Comparison of ENCODE assay signal across 9 mouse cellular contexts in genomic region chr4:125020780-125021538, GRCm38 (mm10). TPM values are rescaled to one million over a fixed set of nuclear protein-coding genes. Genes with fewer than 3 reads are reported as not detected.
DNase-seq lines count a peak whose midpoint lies in the region; ATAC-seq and TF ChIP-seq lines count a peak whose summit lies in the region.
"Had no signal": no experiment of that assay in that cellular context is flagged by ENCODE, and none has a peak within 500 bp of the region (broad histone marks: within the 10 kb centered on the region; RNA-seq: fewer than 3 reads in every experiment).

No protein-coding gene starts in this region.

- no peak overlapping the region for H3K4me2 ChIP-seq in intestine, postnatal 0 days (replicated peaks; ENCODE audit: low read depth)
- no peak overlapping the region for H3K4me2 ChIP-seq in intestine, embryonic 15.5 days (replicated peaks)
- H3K4me2 ChIP-seq in embryonic facial prominence, embryonic 11.5 days (ENCODE audit: low read depth, low read length): no peak overlapping the region
- no peak overlapping the region for H3K4me2 ChIP-seq in stomach, postnatal 0 days (replicated peaks; ENCODE audit: low read depth)
- H3K4me2 ChIP-seq: midbrain, embryonic 12.5 days had no signal

- H3K27me3 ChIP-seq in intestine, postnatal 0 days (replicated peaks; ENCODE audit: control insufficient read depth, insufficient read depth, low read length): 0 out of 2 replicates have a peak, but pooled peaks cover 6% of the 10 kb centered on the region
- H3K27me3 ChIP-seq in intestine, embryonic 15.5 days (replicated peaks): no peaks in the 10 kb centered on the region
- H3K27me3 ChIP-seq in embryonic facial prominence, embryonic 11.5 days (ENCODE audit: control insufficient read depth, insufficient read depth, low read length): no peaks in the 10 kb centered on the region; the same call in 1 of the 2 replicates
- no peaks in the 10 kb centered on the region for H3K27me3 ChIP-seq in stomach, postnatal 0 days (ENCODE audit: control insufficient read depth, insufficient read depth, low read length)

- no peak for ATAC-seq in intestine, postnatal 0 days
- ATAC-seq in intestine, embryonic 15.5 days: no peak
- 0 out of 2 replicates have a peak, but pooled peaks have one; percentile 29 for ATAC-seq in embryonic facial prominence, embryonic 11.5 days (replicated peaks; ENCODE audit: insufficient number of reproducible peaks, low FRiP score, low TSS enrichment, low read depth)
- ATAC-seq in stomach, postnatal 0 days (ENCODE audit: low FRiP score, low TSS enrichment): no peak

- H3K27ac ChIP-seq in intestine, postnatal 0 days (ENCODE audit: low read depth, low read length): no peak overlapping the region
- no peak overlapping the region for H3K27ac ChIP-seq in intestine, embryonic 15.5 days
- no peak overlapping the region for H3K27ac ChIP-seq in embryonic facial prominence, embryonic 11.5 days (replicated peaks; ENCODE audit: low read depth, low read length)
- no peak overlapping the region for H3K27ac ChIP-seq in stomach, postnatal 0 days (replicated peaks)
- H3K27ac ChIP-seq: midbrain, embryonic 12.5 days had no signal

- H3K9ac ChIP-seq in intestine, postnatal 0 days (ENCODE audit: low read depth, low read length): no peak overlapping the region
- H3K9ac ChIP-seq in intestine, embryonic 15.5 days: no peak overlapping the region
- no peak overlapping the region for H3K9ac ChIP-seq in embryonic facial prominence, embryonic 11.5 days (replicated peaks; ENCODE audit: low read length)
- no peak overlapping the region for H3K9ac ChIP-seq in stomach, postnatal 0 days (ENCODE audit: low read length)
- H3K9ac ChIP-seq: midbrain, embryonic 12.5 days had no signal

- peak; percentile 64 for TF ChIP-seq CTCF in intestine, postnatal 0 days (IDR thresholded peaks at IDR 0.05; ENCODE audit: low read depth)
- peak; percentile 57 for TF ChIP-seq CTCF in stomach, postnatal 0 days (IDR thresholded peaks at IDR 0.05; ENCODE audit: low read depth)

- intact Hi-C loops in gastrocnemius, postnatal 14 days (cut with DNase I; ENCODE audit: low total_unique reads): no loop called here

- 29% methylated on average over 11 of the region's 11 CpGs for WGBS in intestine, postnatal 0 days
- 32% methylated on average over 11 of the region's 11 CpGs for WGBS in intestine, embryonic 15.5 days
- 30% methylated on average over 11 of the region's 11 CpGs for WGBS in embryonic facial prominence, embryonic 11.5 days
- 30% methylated on average over 11 of the region's 11 CpGs for WGBS in stomach, postnatal 0 days

- DNase-seq in thymus, postnatal 0 days (ENCODE audit: low spot score): peak; percentile 24
- no peak for DNase-seq in thymus, postnatal 36 days
- DNase-seq in embryonic facial prominence, embryonic 11.5 days (ENCODE audit: low spot score): peak; percentile 61
- no peak for DNase-seq in stomach, postnatal 0 days (ENCODE audit: low spot score)
- no peak for DNase-seq in adipocyte (ENCODE audit: low spot score)
- DNase-seq in gastrocnemius, postnatal 14 days: no peak

- H3K9me3 ChIP-seq in intestine, postnatal 0 days (ENCODE audit: control insufficient read depth): no peaks in the 10 kb centered on the region
- H3K9me3 ChIP-seq in intestine, embryonic 15.5 days: no peaks in the 10 kb centered on the region
- H3K9me3 ChIP-seq in embryonic facial prominence, embryonic 11.5 days (replicated peaks; ENCODE audit: control insufficient read depth, low read length): no peaks in the 10 kb centered on the region
- H3K9me3 ChIP-seq in stomach, postnatal 0 days (ENCODE audit: control insufficient read depth, low read length): no peaks in the 10 kb centered on the region
- H3K9me3 ChIP-seq: midbrain, embryonic 12.5 days had no signal

- H3K36me3 ChIP-seq in intestine, postnatal 0 days (ENCODE audit: control insufficient read depth, insufficient read depth): no peaks in the 10 kb centered on the region
- no peaks in the 10 kb centered on the region for H3K36me3 ChIP-seq in intestine, embryonic 15.5 days
- no peaks in the 10 kb centered on the region for H3K36me3 ChIP-seq in embryonic facial prominence, embryonic 11.5 days (replicated peaks; ENCODE audit: control insufficient read depth, insufficient read depth, low read depth, low read length)
- no peaks in the 10 kb centered on the region for H3K36me3 ChIP-seq in stomach, postnatal 0 days (ENCODE audit: control insufficient read depth, insufficient read depth, low read length)
- H3K36me3 ChIP-seq: midbrain, embryonic 12.5 days had no signal

- no peak overlapping the region for H3K4me3 ChIP-seq in intestine, postnatal 0 days (ENCODE audit: low read depth, low read length)
- H3K4me3 ChIP-seq in intestine, embryonic 15.5 days (replicated peaks): no peak overlapping the region
- no peak overlapping the region for H3K4me3 ChIP-seq in embryonic facial prominence, embryonic 11.5 days (ENCODE audit: low read depth, low read length)
- H3K4me3 ChIP-seq in stomach, postnatal 0 days (ENCODE audit: low read depth, low read length): no peak overlapping the region
- H3K4me3 ChIP-seq: midbrain, embryonic 12.5 days had no signal

- H3K4me1 ChIP-seq in intestine, postnatal 0 days (replicated peaks; ENCODE audit: control insufficient read depth, insufficient read depth, low read length): no peaks in the 10 kb centered on the region
- H3K4me1 ChIP-seq in intestine, embryonic 15.5 days (replicated peaks): no peaks in the 10 kb centered on the region
- H3K4me1 ChIP-seq in embryonic facial prominence, embryonic 11.5 days (ENCODE audit: control insufficient read depth, insufficient read depth, low read length): no peaks in the 10 kb centered on the region
- 0 out of 2 replicates have a peak, but pooled peaks cover 2% of the 10 kb centered on the region for H3K4me1 ChIP-seq in stomach, postnatal 0 days (replicated peaks; ENCODE audit: control insufficient read depth, insufficient read depth)
- H3K4me1 ChIP-seq: midbrain, embryonic 12.5 days had no signal

- no peak for TF ChIP-seq EP300 in stomach, postnatal 0 days (optimal IDR thresholded peaks at IDR 0.05)

RNA-seq across cellular contexts. Expression of gene Gnl2, which starts 4.6 kb away (rescaled TPM):
- 28.6 and 30.9 TPM in 2 replicates for polyA plus RNA-seq in intestine, postnatal 0 days (2015; fragmentation: Nextera tagmentation; extraction: Ambion mirVana)
- polyA plus RNA-seq in intestine, embryonic 15.5 days (2015; fragmentation: Nextera tagmentation; extraction: Ambion mirVana): 69.3 and 73.1 TPM in 2 replicates
- polyA plus RNA-seq in thymus, postnatal 0 days (2015; fragmentation: Nextera tagmentation; extraction: Ambion mirVana): 62.6 and 66.4 TPM in 2 replicates
- polyA plus RNA-seq in embryonic facial prominence, embryonic 11.5 days (2014; fragmentation: Nextera tagmentation; extraction: Ambion mirVana): 94.4 and 99.3 TPM in 2 replicates
- polyA plus RNA-seq in stomach, postnatal 0 days (2015; fragmentation: Nextera tagmentation; extraction: Ambion mirVana): 36.1 and 37.3 TPM in 2 replicates
- total RNA-seq in gastrocnemius, postnatal 14 days (2021): 10 to 100 TPM; 27.2 to 29.3 TPM

RNA-seq across cellular contexts. Expression of gene Rspo1, which starts 34.7 kb away (rescaled TPM):
- 5.5 and 5.7 TPM in 2 replicates for polyA plus RNA-seq in intestine, postnatal 0 days (2015; fragmentation: Nextera tagmentation; extraction: Ambion mirVana)
- polyA plus RNA-seq in intestine, embryonic 15.5 days (2015; fragmentation: Nextera tagmentation; extraction: Ambion mirVana): 8.2 and 8.9 TPM in 2 replicates
- 0.12 and 0.13 TPM in 2 replicates for polyA plus RNA-seq in thymus, postnatal 0 days (2015; fragmentation: Nextera tagmentation; extraction: Ambion mirVana)
- 8.0 and 11.0 TPM in 2 replicates for polyA plus RNA-seq in embryonic facial prominence, embryonic 11.5 days (2014; fragmentation: Nextera tagmentation; extraction: Ambion mirVana)
- 6.3 and 6.9 TPM in 2 replicates for polyA plus RNA-seq in stomach, postnatal 0 days (2015; fragmentation: Nextera tagmentation; extraction: Ambion mirVana)
- under 1 TPM in 1 of 2 experiments, not detected in 1; 0.33 TPM for total RNA-seq in gastrocnemius, postnatal 14 days (2021)

RNA-seq across cellular contexts. Expression of gene Dnali1, which starts 44.5 kb away (rescaled TPM):
- polyA plus RNA-seq in intestine, postnatal 0 days (2015; fragmentation: Nextera tagmentation; extraction: Ambion mirVana): not detected in 2 replicates
- polyA plus RNA-seq in intestine, embryonic 15.5 days (2015; fragmentation: Nextera tagmentation; extraction: Ambion mirVana): not detected in 2 replicates
- polyA plus RNA-seq in thymus, postnatal 0 days (2015; fragmentation: Nextera tagmentation; extraction: Ambion mirVana): 0.22 and 0.30 TPM in 2 replicates
- 0.22 and 0.35 TPM in 2 replicates for polyA plus RNA-seq in embryonic facial prominence, embryonic 11.5 days (2014; fragmentation: Nextera tagmentation; extraction: Ambion mirVana)
- polyA plus RNA-seq in stomach, postnatal 0 days (2015; fragmentation: Nextera tagmentation; extraction: Ambion mirVana): 0.05 and 0.06 TPM in 2 replicates
- not detected for total RNA-seq in gastrocnemius, postnatal 14 days (2021)

RNA-seq across cellular contexts. Expression of gene Snip1, which starts 45.5 kb away (rescaled TPM):
- 13.6 and 15.5 TPM in 2 replicates for polyA plus RNA-seq in intestine, postnatal 0 days (2015; fragmentation: Nextera tagmentation; extraction: Ambion mirVana)
- 24.6 and 28.2 TPM in 2 replicates for polyA plus RNA-seq in intestine, embryonic 15.5 days (2015; fragmentation: Nextera tagmentation; extraction: Ambion mirVana)
- polyA plus RNA-seq in thymus, postnatal 0 days (2015; fragmentation: Nextera tagmentation; extraction: Ambion mirVana): 37.3 and 38.2 TPM in 2 replicates
- polyA plus RNA-seq in embryonic facial prominence, embryonic 11.5 days (2014; fragmentation: Nextera tagmentation; extraction: Ambion mirVana): 43.1 and 45.3 TPM in 2 replicates
- 13.0 and 13.6 TPM in 2 replicates for polyA plus RNA-seq in stomach, postnatal 0 days (2015; fragmentation: Nextera tagmentation; extraction: Ambion mirVana)
- total RNA-seq in gastrocnemius, postnatal 14 days (2021): 1 to 10 TPM; 5.6 to 5.8 TPM

Comparison
In these comparisons a context has a peak if more than half of its experiments do, and no peak if none do; other contexts are left out.
1. DNase-seq: peak in thymus, postnatal 0 days (single experiment) and embryonic facial prominence, embryonic 11.5 days (single experiment); none in thymus, postnatal 36 days (0 of 2), stomach, postnatal 0 days (single experiment), adipocyte (single experiment) and gastrocnemius, postnatal 14 days (single experiment).